Mouse (Mus musculus) monocyte, adult 5-6 weeks (primary cell): ENCODE results near the gene Corin. TPM values are rescaled to one million over a fixed set of nuclear protein-coding genes. Genes with fewer than 3 reads are reported as not detected.

Experiments used
- ATAC-seq: fragments of 153-309, 156-312 bp; replicated peaks from 2 replicates; pipeline ENCODE4 v1.8.0; 2017; ENCODE audit warnings: mild to moderate bottlenecking; ENCODE audit not compliant: low TSS enrichment, insufficient number of reproducible peaks, severe bottlenecking, poor library complexity, low FRiP score
- total RNA-seq: library from RNA; stranded (forward); fragments of 200-1000, 200-491, 200-594 nt; gene quantifications from 3 replicates; pipeline ENCODE4 v1.2.3, GENCODE M21; 2017

Gene Corin
- total RNA-seq, 1 experiment from 2014 or later: not detected

- ATAC-seq: no peak
These were observed 249.3 kb downstream of the Corin start for GRCm38 (mm10) chr5:72254958-72255357.

- ATAC-seq: no peak
These were observed 254.1 kb downstream of the Corin start for GRCm38 (mm10) chr5:72250180-72250579.

Other genes with a start within 250 kb of the Corin start
- 18.8 to 22.9 TPM (median 21.2 TPM) in 3 replicates for gene Nfxl1, start 55.2 kb upstream of the Corin start, total RNA-seq
- gene Zar1, start 76.8 kb upstream of the Corin start, total RNA-seq: not detected in 3 replicates
- gene Gm5868, start 83.1 kb upstream of the Corin start, total RNA-seq: not detected in 3 replicates
- 2.2 to 2.7 TPM (median 2.5 TPM) in 3 replicates for gene Cnga1, start 139.8 kb upstream of the Corin start, total RNA-seq
- gene Nipal1, start 143.3 kb upstream of the Corin start, total RNA-seq: 0.96 to 4.8 TPM (median 1.4 TPM) in 3 replicates
- gene Txk, start 248.3 kb upstream of the Corin start, total RNA-seq: 44.5 to 208 TPM (median 58.1 TPM) in 3 replicates